Mouse (Mus musculus): ENCODE measurements around the gene Rasgrf1. TPM values are rescaled to one million over a fixed set of nuclear protein-coding genes. Genes with fewer than 3 reads are reported as not detected.

Rasgrf1 gene
- polyA plus RNA-seq, 1 experiment from 2014 or later = 0.13 TPM

- Histone ChIP-seq H3K4me1 (replicated peaks) (peaks cover 6% of the 10 kb centered on the region; the same call in 1 of the 2 replicates), H3K27ac (no peak overlapping the region), H3K36me3 (no peaks in the 10 kb centered on the region), H3K9me3 (peaks cover 23% of the 10 kb centered on the region), H3K27me3 (ENCODE audit: insufficient read depth, poor library complexity, severe bottlenecking) (peaks cover 90% of the 10 kb centered on the region), H3K4me3 (no peak overlapping the region; the same call in 1 of the 2 replicates)
- 55% methylated on average over 7 of the region's 7 CpGs for WGBS
- no peak for DNase-seq (ENCODE audit: low spot score)
These were observed 28.2 kb upstream of the Rasgrf1 start for GRCm38 (mm10) chr9:89881552-89881951.

- H3K9me3 ChIP-seq = peaks cover 23% of the 10 kb centered on the region
- DNase-seq (ENCODE audit: low spot score) = no peak
- H3K4me3 ChIP-seq = no peak overlapping the region
- H3K27ac ChIP-seq = no peak overlapping the region
- 51% methylated on average over 7 of the region's 7 CpGs for WGBS
- H3K27me3 ChIP-seq (ENCODE audit: insufficient read depth, poor library complexity, severe bottlenecking) = peaks cover 90% of the 10 kb centered on the region
- no peaks in the 10 kb centered on the region for H3K36me3 ChIP-seq
- peaks cover 6% of the 10 kb centered on the region; the same call in 1 of the 2 replicates for H3K4me1 ChIP-seq (replicated peaks)
These were observed 27.1 kb upstream of the Rasgrf1 start for GRCm38 (mm10) chr9:89882583-89882982.

- peaks cover 6% of the 10 kb centered on the region for H3K9me3 ChIP-seq
- H3K36me3 ChIP-seq = no peaks in the 10 kb centered on the region
- H3K27me3 ChIP-seq (ENCODE audit: insufficient read depth, poor library complexity, severe bottlenecking) = peaks cover 62% of the 10 kb centered on the region
These were observed 23.9 kb upstream of the Rasgrf1 start for GRCm38 (mm10) chr9:89885701-89886218.

GRCm38 (mm10) chr9:89891534-89892293 is 18.0 kb upstream of the Rasgrf1 start:
- no peak for DNase-seq (ENCODE audit: low spot score)
- 80% methylated on average over 10 of the region's 10 CpGs for WGBS
- peaks cover 13% of the 10 kb centered on the region for H3K27me3 ChIP-seq (ENCODE audit: insufficient read depth, poor library complexity, severe bottlenecking)
- H3K4me1 ChIP-seq (replicated peaks) = no peaks in the 10 kb centered on the region
- H3K27ac ChIP-seq = no peak overlapping the region
- H3K36me3 ChIP-seq = no peaks in the 10 kb centered on the region
- H3K9me3 ChIP-seq = no peaks in the 10 kb centered on the region
- no peak overlapping the region for H3K4me3 ChIP-seq

More at GRCm38 (mm10) chr9:89885701-89886218, 23.9 kb upstream of the Rasgrf1 start:
- 39% methylated on average over 7 of the region's 7 CpGs for WGBS
- no peaks in the 10 kb centered on the region for H3K4me1 ChIP-seq (replicated peaks)
- no peak overlapping the region for H3K27ac ChIP-seq
- no peak overlapping the region for H3K4me3 ChIP-seq
- no peak for DNase-seq (ENCODE audit: low spot score)

- Histone ChIP-seq H3K27me3 (ENCODE audit: insufficient read depth, poor library complexity, severe bottlenecking) (0 out of 2 replicates have a peak, but pooled peaks cover 4% of the 10 kb centered on the region), H3K9me3 (no peaks in the 10 kb centered on the region), H3K27ac (no peak overlapping the region), H3K4me1 (replicated peaks) (no peaks in the 10 kb centered on the region), H3K36me3 (no peaks in the 10 kb centered on the region), H3K4me3 (no peak overlapping the region)
- WGBS = 92% methylated on average over 5 of the region's 5 CpGs
- DNase-seq (ENCODE audit: low spot score) = no peak
These were observed 17.0 kb upstream of the Rasgrf1 start for GRCm38 (mm10) chr9:89892540-89893188.

GRCm38 (mm10) chr9:89900111-89900824 is 9.4 kb upstream of the Rasgrf1 start:
- H3K27me3 ChIP-seq (ENCODE audit: insufficient read depth, poor library complexity, severe bottlenecking) = peaks cover under 1% of the 10 kb centered on the region
- DNase-seq (ENCODE audit: low spot score) = no peak
- H3K36me3 ChIP-seq = no peaks in the 10 kb centered on the region
- no peak overlapping the region for H3K4me3 ChIP-seq
- no peaks in the 10 kb centered on the region for H3K9me3 ChIP-seq
- WGBS = 28% methylated on average over 14 of the region's 14 CpGs
- no peak overlapping the region for H3K27ac ChIP-seq
- no peaks in the 10 kb centered on the region for H3K4me1 ChIP-seq (replicated peaks)

GRCm38 (mm10) chr9:89901184-89901583 is 8.5 kb upstream of the Rasgrf1 start:
- WGBS = 80% methylated on average over 4 of the region's 4 CpGs
- no peaks in the 10 kb centered on the region for H3K9me3 ChIP-seq

GRCm38 (mm10) chr9:89902813-89903212 is 6.9 kb upstream of the Rasgrf1 start:
- Histone ChIP-seq H3K27me3 (ENCODE audit: insufficient read depth, poor library complexity, severe bottlenecking) (peaks cover 26% of the 10 kb centered on the region), H3K4me3 (no peak overlapping the region), H3K9me3 (no peaks in the 10 kb centered on the region), H3K27ac (no peak overlapping the region), H3K36me3 (no peaks in the 10 kb centered on the region), H3K4me1 (replicated peaks) (no peaks in the 10 kb centered on the region)
- no peak for DNase-seq (ENCODE audit: low spot score)
- 71% methylated on average over 2 of the region's 2 CpGs for WGBS

More at GRCm38 (mm10) chr9:89901184-89901583, 8.5 kb upstream of the Rasgrf1 start:
- H3K27me3 ChIP-seq (ENCODE audit: insufficient read depth, poor library complexity, severe bottlenecking) = peaks cover 10% of the 10 kb centered on the region
- no peak overlapping the region for H3K4me3 ChIP-seq
- no peaks in the 10 kb centered on the region for H3K36me3 ChIP-seq
- H3K27ac ChIP-seq = no peak overlapping the region
- DNase-seq (ENCODE audit: low spot score) = no peak
- no peaks in the 10 kb centered on the region for H3K4me1 ChIP-seq (replicated peaks)

GRCm38 (mm10) chr9:89906645-89907044 is 3.1 kb upstream of the Rasgrf1 start:
- Histone ChIP-seq H3K27me3 (ENCODE audit: insufficient read depth, poor library complexity, severe bottlenecking) (peaks cover 64% of the 10 kb centered on the region), H3K27ac (no peak overlapping the region)
- DNase-seq (ENCODE audit: low spot score) = no peak

GRCm38 (mm10) chr9:89907941-89908340 is 1.8 kb upstream of the Rasgrf1 start:
- Histone ChIP-seq H3K4me3 (no peak overlapping the region), H3K9me3 (no peaks in the 10 kb centered on the region), H3K27me3 (ENCODE audit: insufficient read depth, poor library complexity, severe bottlenecking) (peaks cover 77% of the 10 kb centered on the region), H3K4me1 (replicated peaks) (peaks cover 30% of the 10 kb centered on the region), H3K27ac (no peak overlapping the region), H3K36me3 (no peaks in the 10 kb centered on the region)
- no peak for DNase-seq (ENCODE audit: low spot score)

More at GRCm38 (mm10) chr9:89906645-89907044, 3.1 kb upstream of the Rasgrf1 start:
- no peaks in the 10 kb centered on the region for H3K36me3 ChIP-seq
- no peaks in the 10 kb centered on the region for H3K9me3 ChIP-seq
- no peak overlapping the region for H3K4me3 ChIP-seq
- H3K4me1 ChIP-seq (replicated peaks) = peaks cover 30% of the 10 kb centered on the region

- no peaks in the 10 kb centered on the region for H3K36me3 ChIP-seq
- peaks cover 84% of the 10 kb centered on the region for H3K27me3 ChIP-seq (ENCODE audit: insufficient read depth, poor library complexity, severe bottlenecking)
- peaks cover 30% of the 10 kb centered on the region for H3K4me1 ChIP-seq (replicated peaks)
- under 1% methylated on average over 33 of the region's 33 CpGs for WGBS
- H3K27ac ChIP-seq = no peak overlapping the region
- no peaks in the 10 kb centered on the region for H3K9me3 ChIP-seq
- peak; percentile 51 for DNase-seq (ENCODE audit: low spot score)
- peak overlapping the region; percentile 61 for H3K4me3 ChIP-seq
These were observed 1.1 kb upstream of the Rasgrf1 start for GRCm38 (mm10) chr9:89908601-89909000.

- Histone ChIP-seq H3K9me3 (no peaks in the 10 kb centered on the region), H3K27me3 (ENCODE audit: insufficient read depth, poor library complexity, severe bottlenecking) (peaks cover 97% of the 10 kb centered on the region), H3K4me1 (replicated peaks) (peaks cover 30% of the 10 kb centered on the region), H3K27ac (no peak overlapping the region), H3K36me3 (no peaks in the 10 kb centered on the region), H3K4me3 (peak overlapping the region; percentile 61)
- no peak for DNase-seq (ENCODE audit: low spot score)
- under 1% methylated on average over 26 of the region's 26 CpGs for WGBS
These were observed 298 bp downstream of the Rasgrf1 start for GRCm38 (mm10) chr9:89910011-89910400.
